Mouse (Mus musculus) E14TG2a.4 (cell line): ENCODE results near the gene Caskin1.

Experiments used
- CTCF ChIP-seq: conservative IDR thresholded peaks from 2 replicates; pipeline ENCODE4 v1.5.1; 2014; ENCODE audit warnings: low read length
- POU5F1 ChIP-seq: IDR thresholded peaks from 2 replicates; pipeline ENCODE4 v1.6.1; 2014; ENCODE audit warnings: low read length, borderline replicate concordance

- TF ChIP-seq CTCF (peak; percentile 66), POU5F1 (no peak)
Measured at GRCm38 (mm10) chr17:24538950-24539349, 50.5 kb downstream of the Caskin1 start.
